Mouse (Mus musculus): ENCODE measurements at regions not wholly inside any gene's neighbourhood (a gene's known extent, or its start where the extent isn't known, plus 50 kb on each side); places are given as distances from the start of the nearest gene placed in this dataset.

DNA sequence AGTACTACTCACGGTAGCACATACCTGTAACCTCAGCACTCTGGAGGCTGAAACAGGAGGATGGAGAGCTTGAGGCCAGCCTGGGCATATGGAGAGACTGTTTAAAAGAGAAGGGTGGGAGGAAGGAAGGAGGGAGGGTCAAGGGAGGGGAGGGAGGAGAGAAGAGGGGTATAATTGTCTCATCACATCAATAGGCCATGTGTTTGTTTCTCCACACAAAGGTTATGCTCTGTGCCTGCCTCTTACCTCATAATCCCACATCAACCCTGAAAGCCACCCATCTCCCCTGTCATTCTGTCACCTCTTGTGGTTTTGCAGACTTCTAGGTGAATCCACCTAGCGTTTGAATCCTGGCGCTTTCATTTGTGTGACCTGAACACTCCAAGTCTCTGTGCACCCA, 210.3 kb downstream of the Trim29 start:
- no peak for TF ChIP-seq CTCF (IDR thresholded peaks at IDR 0.05; ENCODE audit: low read depth, low read length)
- TF ChIP-seq GATA1 (IDR thresholded peaks at IDR 0.05; ENCODE audit: borderline replicate concordance, low read length), result no peak
- TF ChIP-seq POLR2AphosphoS5 (IDR thresholded peaks at IDR 0.05; ENCODE audit: insufficient replicate concordance, low read depth, low read length), result no peak
- no peak for TF ChIP-seq TAL1 (conservative IDR thresholded peaks at IDR 0.05; ENCODE audit: low read depth, low read length)
